Mouse (Mus musculus) liver, adult 2 months (tissue): ENCODE results near the gene Vapa. TPM values are rescaled to one million over a fixed set of nuclear protein-coding genes. Genes with fewer than 3 reads are reported as not detected.
"Not testable (repeated sequence)": the region's sequence is repeated elsewhere in the genome, so short reads cannot be mapped to it uniquely, and the experiment has no call there.

Source experiments
- DNase-seq: peaks from one replicate; pipeline ENCODE4 v3.0.0-alpha.2; 2011; ENCODE audit warnings: low read depth, low spot score; ENCODE audit errors: extremely low read depth
- H3K27ac ChIP-seq: fragments of 200-500 bp; replicated peaks from 2 replicates; pipeline ENCODE4 v1.5.1; 2012; ENCODE audit warnings: low read depth, mild to moderate bottlenecking, control low read depth, inconsistent platforms, low read length; ENCODE audit not compliant: insufficient read depth
- H3K27me3 ChIP-seq: fragments of 200-500 bp; 2 replicates; pipeline ENCODE4 v1.6.1; 2012; ENCODE audit warnings: mild to moderate bottlenecking, moderate library complexity, low read length, inconsistent platforms; ENCODE audit not compliant: control insufficient read depth, insufficient read depth
- H3K36me3 ChIP-seq: fragments of 200-500 bp; 2 replicates; pipeline ENCODE4 v1.6.1; 2012; ENCODE audit warnings: low read length, inconsistent platforms; ENCODE audit not compliant: control insufficient read depth, insufficient read depth
- H3K4me1 ChIP-seq: fragments of 200-500 bp; 2 replicates; pipeline ENCODE4 v1.6.1; 2011; ENCODE audit warnings: low read length; ENCODE audit not compliant: control insufficient read depth, insufficient read depth
- H3K4me3 ChIP-seq: fragments of 200-500 bp; 2 replicates; pipeline ENCODE4 v1.5.1; 2011; ENCODE audit warnings: low read depth, mild to moderate bottlenecking, control low read depth, low read length, moderate library complexity; ENCODE audit not compliant: insufficient read depth
- H3K79me2 ChIP-seq: fragments of 200-500 bp; 2 replicates; pipeline ENCODE4 v1.6.1; 2012; ENCODE audit warnings: inconsistent platforms, mild to moderate bottlenecking, low read length, moderate library complexity; ENCODE audit not compliant: control insufficient read depth, insufficient read depth
- H3K9ac ChIP-seq: fragments of 200-500 bp; 2 replicates; pipeline ENCODE4 v1.6.1; 2012; ENCODE audit warnings: low read depth, mild to moderate bottlenecking, control low read depth, inconsistent platforms, low read length
- CTCF ChIP-seq: fragments of 200-500 bp; IDR thresholded peaks from 2 replicates; pipeline ENCODE4 v1.5.1; 2011; ENCODE audit warnings: low read depth, low read length, control low read depth
- POLR2A ChIP-seq: fragments of 200-500 bp; IDR thresholded peaks from 2 replicates; pipeline ENCODE4 v1.6.1; 2011; ENCODE audit warnings: low read length, control low read depth; ENCODE audit not compliant: insufficient read depth; ENCODE audit errors: extremely low read depth
- WGBS: fragments of 180-500 bp; shearing (Covaris S2); methylation state at CpG from one replicate; pipeline ENCODE4 v1.1.7; 2018; 5-methylcytosine and 5-hydroxymethylcytosine counted together
- polyA plus RNA-seq: library from polyadenylated mRNA; depleted of rRNA; stranded (reverse); fragments of >200 nt; gene quantifications from 2 replicates; pipeline ENCODE4 v1.2.3, GENCODE M21; 2012
- total RNA-seq: library from RNA; depleted of rRNA; stranded (reverse); fragments of >200 nt; gene quantifications from 2 replicates; pipeline ENCODE4 v1.2.3, GENCODE M21; 2014

Vapa gene
- total and polyA plus RNA-seq, 2 experiments: 17.9 to 51.7 TPM

GRCm38 (mm10) chr17:65552426-65552997 lies 60.8 kb downstream of the Vapa start:
- Histone ChIP-seq H3K9ac (no peak overlapping the region), H3K4me3 (no peak overlapping the region), H3K4me1 (no peaks in the 10 kb centered on the region), H3K36me3 (no peaks in the 10 kb centered on the region), H3K27ac (no peak overlapping the region), H3K27me3 (no peaks in the 10 kb centered on the region), H3K79me2 (no peaks in the 10 kb centered on the region)
- no peak for TF ChIP-seq CTCF
- no peak for DNase-seq
- WGBS: 82% methylated on average over 12 of the region's 12 CpGs

- no peaks in the 10 kb centered on the region for H3K79me2 ChIP-seq
These were observed 63.0 kb downstream of the Vapa start for GRCm38 (mm10) chr17:65550357-65550756.

GRCm38 (mm10) chr17:65548698-65549365 lies 64.5 kb downstream of the Vapa start:
- Histone ChIP-seq H3K27ac (no peak overlapping the region), H3K79me2 (no peaks in the 10 kb centered on the region), H3K27me3 (no peaks in the 10 kb centered on the region), H3K9ac (no peak overlapping the region), H3K36me3 (no peaks in the 10 kb centered on the region), H3K4me1 (no peaks in the 10 kb centered on the region), H3K4me3 (no peak overlapping the region)
- 39% methylated on average over 18 of the region's 18 CpGs for WGBS
- no peak for TF ChIP-seq CTCF
- no peak for TF ChIP-seq POLR2A
- DNase-seq: peak; percentile 83

More at GRCm38 (mm10) chr17:65550357-65550756, 63.0 kb downstream of the Vapa start:
- no peaks in the 10 kb centered on the region for H3K27me3 ChIP-seq
- no peaks in the 10 kb centered on the region for H3K4me1 ChIP-seq
- no peak for DNase-seq
- 80% methylated on average over 4 of the region's 4 CpGs for WGBS
- no peak overlapping the region for H3K9ac ChIP-seq
- no peaks in the 10 kb centered on the region for H3K36me3 ChIP-seq
- H3K27ac ChIP-seq: no peak overlapping the region
- TF ChIP-seq POLR2A (no peak), CTCF (no peak)
- H3K4me3 ChIP-seq: no peak overlapping the region

- WGBS: 88% methylated on average over 4 of the region's 4 CpGs
- H3K36me3 ChIP-seq, H3K27ac ChIP-seq, H3K27me3 ChIP-seq, DNase-seq, H3K4me1 ChIP-seq, H3K9ac ChIP-seq, H3K79me2 ChIP-seq, H3K4me3 ChIP-seq: not testable (repeated sequence)
These were observed 67.1 kb downstream of the Vapa start for GRCm38 (mm10) chr17:65546221-65546620.

- Histone ChIP-seq H3K4me3 (no peak within 1 kb of the TSS), H3K9ac (no peak within 1 kb of the TSS), H3K4me1 (no peaks in the 10 kb centered on the region), H3K79me2 (no peaks in the 10 kb centered on the region), H3K27ac (no peak within 1 kb of the TSS), H3K36me3 (no peaks in the 10 kb centered on the region), H3K27me3 (no peaks in the 10 kb centered on the region)
- peak; percentile 36 for DNase-seq
- TF ChIP-seq POLR2A (no peak), CTCF (no peak; the same call in 1 of the 2 replicates)
- 18% methylated on average over 26 of the region's 26 CpGs for WGBS
These were observed 72.7 kb downstream of the Vapa start, which contains the start of gene Tmem232 for GRCm38 (mm10) chr17:65540441-65541272. Tmem232 (minus strand) TSS chr17:65540782.

GRCm38 (mm10) chr17:65536156-65536555 lies 77.2 kb downstream of the Vapa start:
- TF ChIP-seq CTCF (peak; percentile 74), POLR2A (no peak)
- H3K27me3 ChIP-seq: no peaks in the 10 kb centered on the region
- H3K9ac ChIP-seq: no peak overlapping the region
- H3K79me2 ChIP-seq: no peaks in the 10 kb centered on the region
- peak; percentile 26 for DNase-seq
- H3K27ac ChIP-seq: no peak overlapping the region
- H3K4me1 ChIP-seq: no peaks in the 10 kb centered on the region
- no peak overlapping the region for H3K4me3 ChIP-seq
- H3K36me3 ChIP-seq: no peaks in the 10 kb centered on the region
- 15% methylated on average over 3 of the region's 3 CpGs for WGBS

- H3K79me2 ChIP-seq, H3K4me1 ChIP-seq, H3K27ac ChIP-seq, H3K9ac ChIP-seq, DNase-seq, H3K27me3 ChIP-seq, H3K4me3 ChIP-seq, H3K36me3 ChIP-seq: not testable (repeated sequence)
These were observed 81.0 kb downstream of the Vapa start for GRCm38 (mm10) chr17:65532381-65532780.
